Mouse (Mus musculus): Measurements from ENCODE around the gene Pde2a. TPM values are rescaled to one million over a fixed set of nuclear protein-coding genes. Genes with fewer than 3 reads are reported as not detected.
A peak's percentile ranks its signal among the peaks of the same experiment; 100 is the strongest.
"Not testable (repeated sequence)": the region's sequence is repeated elsewhere in the genome, so short reads cannot be mapped to it uniquely, and the experiment has no call there.

Pde2a gene
- total RNA-seq, 2 experiments from 2014 or later: 113 to 120 TPM

- DNase-seq: no peak
Observed at GRCm38 (mm10) chr7:101521696-101522095, 100.2 kb downstream of the Pde2a start.

DNA sequence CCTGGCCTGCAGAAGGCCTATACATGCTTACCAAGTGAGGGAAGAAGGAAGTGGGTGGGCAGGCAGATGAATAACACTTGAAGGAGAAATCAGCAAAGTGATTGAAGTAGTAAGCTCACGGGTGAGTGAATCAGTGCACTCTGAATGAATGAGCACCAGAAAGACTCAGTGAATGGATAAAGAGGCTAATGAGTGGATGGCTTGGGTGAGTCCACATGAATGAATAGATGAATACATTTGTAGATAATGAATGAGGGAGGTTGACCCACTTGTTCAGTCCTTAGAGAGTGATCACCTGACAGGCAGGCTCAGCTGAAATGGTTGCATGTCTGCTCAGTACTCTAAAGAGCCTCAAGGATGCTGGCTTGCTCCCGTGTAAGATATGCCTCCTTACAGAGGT is 101.7 kb downstream of the Pde2a start:
- no peak for DNase-seq

- no peak for DNase-seq
Observed at GRCm38 (mm10) chr7:101526484-101526883, 105.0 kb downstream of the Pde2a start.

GRCm38 (mm10) chr7:101534428-101534827 is 112.9 kb downstream of the Pde2a start:
- DNase-seq: no peak

- peak; percentile 67 for DNase-seq
Observed at GRCm38 (mm10) chr7:101535102-101535501, 113.6 kb downstream of the Pde2a start.

- peak; percentile 48 for DNase-seq
Observed at GRCm38 (mm10) chr7:101535517-101535916, 114.0 kb downstream of the Pde2a start.

DNA sequence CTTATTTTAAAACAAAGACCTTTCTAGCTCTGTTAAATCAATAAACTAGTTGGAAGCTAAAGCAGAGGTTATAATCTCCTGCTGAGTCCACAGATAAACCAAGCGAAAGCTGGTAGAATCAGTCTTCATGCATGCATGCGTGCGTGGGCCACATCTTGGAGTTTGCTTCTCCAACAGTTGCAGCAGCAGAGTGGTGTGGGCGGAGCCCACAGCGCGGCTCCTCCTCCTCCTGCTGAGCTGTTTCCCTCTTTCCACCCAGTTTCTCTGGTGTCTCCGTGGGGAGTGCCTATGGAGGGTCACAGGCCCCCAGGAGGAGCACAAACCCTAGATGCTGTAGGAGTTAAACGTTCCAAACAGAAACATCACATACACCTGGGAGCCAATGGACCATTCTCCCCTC is 116.0 kb downstream of the Pde2a start:
- DNase-seq: peak; percentile 24

DNA sequence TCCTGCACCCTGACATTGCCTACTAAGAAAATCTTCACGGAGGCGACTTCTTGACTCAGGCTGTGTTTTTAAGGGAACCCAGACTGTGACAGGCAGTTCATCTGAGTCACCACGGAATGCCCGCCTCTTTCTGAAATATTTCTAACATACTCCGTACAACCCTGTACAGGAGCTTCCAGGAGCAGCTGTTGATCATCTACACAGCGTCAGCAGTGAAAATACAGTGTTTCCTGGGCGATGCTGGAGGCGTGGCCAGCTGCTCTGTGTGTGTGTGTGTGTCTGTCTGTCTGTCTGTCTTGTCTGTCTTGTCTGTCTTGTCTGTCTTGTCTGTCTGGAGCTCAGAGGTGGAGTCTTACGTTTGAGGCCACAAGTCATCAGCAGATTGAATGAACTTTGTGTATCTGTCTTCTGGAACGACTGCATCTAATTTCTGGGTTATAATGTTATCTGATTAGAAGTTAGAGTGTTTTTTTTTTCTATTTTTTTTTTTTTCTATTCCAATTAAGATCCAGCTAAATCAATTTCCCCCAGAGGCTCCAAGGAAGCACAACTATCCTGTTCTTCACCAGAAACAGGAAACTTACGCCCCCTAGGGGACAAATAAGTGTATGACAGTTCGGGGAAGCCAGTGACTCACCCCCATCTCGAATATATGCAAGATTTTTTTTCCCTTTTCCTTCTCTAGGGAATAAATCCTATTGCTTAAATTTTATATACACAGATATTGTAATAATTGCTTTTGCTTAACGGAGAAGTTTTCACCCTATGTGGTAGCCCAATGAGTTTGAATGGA is 116.8 kb downstream of the Pde2a start:
- peak; percentile 64 for DNase-seq

DNA sequence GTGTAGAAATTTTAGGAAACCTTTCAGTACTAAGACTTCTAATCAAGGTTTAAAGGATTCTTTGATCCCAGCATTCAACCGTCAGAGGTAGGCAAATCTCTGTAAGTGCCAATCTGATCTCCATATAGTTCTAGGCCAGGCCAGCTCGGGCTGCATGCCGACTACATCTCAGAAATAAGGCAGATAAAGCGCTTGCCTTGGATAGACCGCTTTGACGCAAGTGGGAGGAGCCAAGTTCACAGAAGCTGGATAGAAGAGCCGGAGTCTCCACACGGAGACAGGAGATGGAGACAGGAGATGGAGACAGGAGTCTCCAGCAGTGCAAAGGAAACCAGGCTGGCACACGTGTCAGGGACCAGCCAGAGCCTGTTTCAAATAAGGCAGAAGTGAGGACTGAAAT is 118.3 kb downstream of the Pde2a start:
- no peak for DNase-seq

- DNase-seq: no peak
Observed at GRCm38 (mm10) chr7:101540684-101541083, 119.2 kb downstream of the Pde2a start.

DNA sequence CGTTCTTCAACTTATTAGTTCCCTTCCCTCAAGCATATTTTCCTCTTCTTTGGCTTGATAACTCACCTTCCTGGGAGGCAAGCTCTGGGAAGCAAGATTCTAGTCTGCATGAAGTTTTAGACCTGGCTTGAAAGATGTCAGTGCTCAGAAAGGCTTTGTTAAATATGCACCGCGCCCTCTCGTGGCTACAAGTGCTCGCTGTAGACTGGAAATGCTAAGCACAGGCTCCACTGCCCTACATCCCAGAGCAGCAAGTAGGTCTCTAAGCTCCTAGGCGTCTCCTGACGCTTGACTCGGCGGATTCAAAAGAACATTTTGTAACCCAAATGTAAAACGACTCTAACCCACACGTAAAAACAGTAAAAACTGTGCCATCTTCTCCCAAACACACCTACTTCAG is 119.6 kb downstream of the Pde2a start:
- peak; percentile 77 for DNase-seq

- DNase-seq: no peak
Observed at GRCm38 (mm10) chr7:101541734-101542133, 120.2 kb downstream of the Pde2a start.

DNA sequence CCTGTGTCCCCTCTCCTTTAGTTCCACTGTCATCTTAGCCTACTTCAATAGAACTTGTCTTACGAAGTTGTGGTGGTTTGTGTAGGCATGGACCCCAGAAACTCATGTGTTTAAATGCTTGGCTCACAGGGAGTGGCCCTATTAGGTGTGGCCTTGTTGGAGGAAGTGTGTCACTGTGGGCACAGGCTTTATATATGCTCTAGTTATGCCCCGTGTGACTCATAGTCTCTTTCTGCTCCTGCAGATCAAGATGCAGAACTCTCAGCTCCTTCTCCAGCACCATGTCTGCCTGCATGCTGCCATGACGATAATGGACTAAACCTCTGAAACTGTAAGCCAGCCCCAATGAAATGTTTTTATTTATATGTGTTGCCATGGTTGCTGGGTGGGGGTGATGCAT is 126.2 kb downstream of the Pde2a start:
- no peak for DNase-seq

DNA sequence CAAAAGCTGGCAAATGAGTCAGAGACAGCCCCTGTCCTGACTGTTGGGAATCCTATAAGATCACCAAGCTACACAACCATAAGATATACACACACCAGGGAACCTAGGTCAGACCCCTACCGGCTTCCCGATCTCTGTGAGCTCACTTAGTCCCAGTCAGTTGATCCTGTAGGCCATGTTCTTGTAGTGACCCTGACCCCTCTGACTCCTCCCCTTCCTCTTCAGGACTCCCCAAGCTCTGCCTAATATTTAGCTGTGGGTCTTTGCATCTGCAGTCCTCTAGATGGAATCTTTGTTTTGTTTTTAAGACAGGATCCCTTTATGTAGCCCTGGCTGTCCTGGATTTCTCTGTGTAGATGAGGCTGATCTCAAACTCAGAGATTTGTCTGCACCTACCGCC is 127.8 kb downstream of the Pde2a start:
- DNase-seq: no peak

- DNase-seq: no peak
Observed at GRCm38 (mm10) chr7:101550686-101551485, 129.4 kb downstream of the Pde2a start.

DNA sequence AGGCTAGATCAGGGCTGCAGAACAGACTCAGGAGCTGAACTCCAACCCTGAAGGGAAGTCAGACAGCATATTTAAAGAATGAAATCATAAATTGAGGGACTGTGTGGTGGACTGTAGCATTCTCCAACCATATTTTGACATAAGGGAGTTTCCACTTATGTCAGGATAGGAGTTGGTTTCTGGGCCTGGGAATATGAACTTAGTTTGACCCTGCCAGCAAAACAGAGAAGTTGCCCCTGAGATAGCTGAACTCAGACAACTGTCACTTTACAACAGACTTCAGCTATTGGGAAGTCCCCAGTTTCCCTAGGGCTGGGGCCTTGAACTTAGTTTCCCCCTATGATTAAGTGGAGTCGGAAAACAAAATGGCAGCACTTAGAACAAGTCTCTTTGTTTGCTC is 130.0 kb downstream of the Pde2a start:
- no peak for DNase-seq

DNA sequence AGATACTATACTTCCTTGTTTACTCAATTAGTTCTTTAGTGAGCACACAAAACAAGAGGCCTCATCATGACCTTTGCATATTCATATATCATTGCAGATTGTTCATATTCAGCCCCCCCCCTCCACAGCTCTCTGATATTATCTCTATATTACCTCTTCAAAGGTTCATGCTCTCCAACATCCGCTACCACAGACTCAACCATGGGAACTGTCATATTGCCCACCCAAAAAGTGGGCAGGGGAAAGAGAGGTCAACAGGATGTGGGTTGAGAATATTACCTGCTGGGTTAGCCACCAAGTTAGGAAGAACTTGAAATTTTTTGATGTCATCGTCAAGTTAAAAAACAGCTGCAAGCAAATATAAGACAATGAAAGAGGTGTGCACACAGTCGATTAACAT is 134.0 kb downstream of the Pde2a start:
- not testable (repeated sequence) for DNase-seq

- no peak for DNase-seq
Observed at GRCm38 (mm10) chr7:101557391-101557790, 135.9 kb downstream of the Pde2a start.

DNA sequence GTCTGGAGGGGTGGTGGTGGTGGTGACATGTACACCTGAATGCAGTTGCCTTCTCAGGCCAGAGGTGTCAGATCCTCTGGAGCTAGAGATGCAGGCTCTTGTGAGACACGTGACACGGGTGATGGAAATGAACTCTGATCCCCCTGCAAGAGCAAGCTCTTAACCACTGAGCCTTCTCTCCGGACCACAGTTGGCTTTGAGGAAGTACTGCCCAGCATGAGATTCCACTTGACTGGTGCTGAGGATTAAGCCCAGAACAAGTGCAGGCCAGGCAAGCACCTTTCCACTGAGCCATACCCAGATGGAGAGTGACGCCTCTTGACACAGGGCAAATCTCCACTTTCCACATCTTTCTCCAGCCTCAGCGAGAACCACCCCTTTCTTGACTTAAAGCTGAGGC is 137.9 kb downstream of the Pde2a start:
- not testable (repeated sequence) for DNase-seq
